Mouse (Mus musculus) liver, adult (tissue): Measurements from ENCODE around the gene Snx6.

ENCODE experiments used
- GATA4 ChIP-seq: IDR thresholded peaks from 2 replicates; pipeline ENCODE4 v1.6.1; 2014; ENCODE audit warnings: mild to moderate bottlenecking, low read length; ENCODE audit not compliant: insufficient replicate concordance

The Snx6 gene

GRCm38 (mm10) chr12:54795153-54795998, at the start of gene Snx6:
Gene Snx6, minus strand, starts transcription at chr12:54795703.
- TF ChIP-seq GATA4 = no peak

- no peak for TF ChIP-seq GATA4
These were observed 48.9 kb upstream of the Snx6 start for GRCm38 (mm10) chr12:54844415-54844814.

GRCm38 (mm10) chr12:54841576-54841975, 46.1 kb upstream of the Snx6 start:
- TF ChIP-seq GATA4 = no peak

GRCm38 (mm10) chr12:54839815-54840214, 44.3 kb upstream of the Snx6 start:
- TF ChIP-seq GATA4 = no peak

- TF ChIP-seq GATA4 = no peak
These were observed 43.4 kb upstream of the Snx6 start for GRCm38 (mm10) chr12:54838931-54839330.

- TF ChIP-seq GATA4 = no peak
These were observed 40.4 kb upstream of the Snx6 start for GRCm38 (mm10) chr12:54835608-54836570.

- no peak for TF ChIP-seq GATA4
These were observed 39.5 kb upstream of the Snx6 start for GRCm38 (mm10) chr12:54834925-54835447.

GRCm38 (mm10) chr12:54833856-54834399, 38.4 kb upstream of the Snx6 start:
- no peak for TF ChIP-seq GATA4

- TF ChIP-seq GATA4 = no peak
These were observed 35.1 kb upstream of the Snx6 start for GRCm38 (mm10) chr12:54830574-54830973.

- no peak for TF ChIP-seq GATA4
These were observed 34.4 kb upstream of the Snx6 start for GRCm38 (mm10) chr12:54829876-54830275.

- TF ChIP-seq GATA4 = no peak
These were observed 32.5 kb upstream of the Snx6 start for GRCm38 (mm10) chr12:54828043-54828442.

GRCm38 (mm10) chr12:54825202-54825601, 29.7 kb upstream of the Snx6 start:
- no peak for TF ChIP-seq GATA4

- TF ChIP-seq GATA4 = no peak
These were observed 27.4 kb upstream of the Snx6 start for GRCm38 (mm10) chr12:54822836-54823426.

- TF ChIP-seq GATA4 = no peak
These were observed 25.2 kb upstream of the Snx6 start for GRCm38 (mm10) chr12:54820684-54821161.
